Mouse (Mus musculus) intestine, embryonic 16.5 days (tissue): ENCODE results near the gene Slc4a8. TPM values are rescaled to one million over a fixed set of nuclear protein-coding genes. Genes with fewer than 3 reads are reported as not detected.

Experiments
- ATAC-seq: fragments of 200-750 bp; cut with Nextera tagmentation; 2 replicates; pipeline ENCODE4 v1.8.0; 2017; ENCODE audit warnings: moderate TSS enrichment, moderate library complexity
- H3K27ac ChIP-seq: fragments of 300-500 bp; sonication (generic); 2 replicates; pipeline ENCODE4 v1.5.1; 2014; ENCODE audit warnings: mild to moderate bottlenecking, low read length
- H3K27me3 ChIP-seq: fragments of 300-500 bp; sonication (generic); replicated peaks from 2 replicates; pipeline ENCODE4 v1.6.1; 2014; ENCODE audit warnings: low read length, control low read depth, mixed read lengths; ENCODE audit not compliant: control insufficient read depth, insufficient read depth
- H3K36me3 ChIP-seq: fragments of 300-500 bp; sonication (generic); 2 replicates; pipeline ENCODE4 v1.6.1; 2014; ENCODE audit warnings: low read length, control low read depth; ENCODE audit not compliant: control insufficient read depth, insufficient read depth
- H3K4me1 ChIP-seq: fragments of 300-500 bp; sonication (generic); 2 replicates; pipeline ENCODE4 v1.6.1; 2014; ENCODE audit warnings: low read length, control low read depth, mixed read lengths; ENCODE audit not compliant: control insufficient read depth, insufficient read depth
- H3K4me2 ChIP-seq: fragments of 300-500 bp; sonication (generic); 2 replicates; pipeline ENCODE4 v1.6.1; 2014; ENCODE audit warnings: low read depth, low read length, control low read depth
- H3K4me3 ChIP-seq: fragments of 300-500 bp; sonication (generic); 2 replicates; pipeline ENCODE4 v1.5.1; 2014; ENCODE audit warnings: mild to moderate bottlenecking, low read length
- H3K9ac ChIP-seq: fragments of 300-500 bp; sonication (generic); 2 replicates; pipeline ENCODE4 v1.6.1; 2014; ENCODE audit warnings: low read depth, low read length
- H3K9me3 ChIP-seq: fragments of 300-500 bp; sonication (generic); 2 replicates; pipeline ENCODE4 v1.6.1; 2016; ENCODE audit warnings: low read length, control low read depth; ENCODE audit not compliant: control insufficient read depth
- WGBS: fragments of 180-500 bp; shearing (Covaris S2); extraction: QIAGEN DNeasy Blood & Tissue Kit; methylation state at CpG from one replicate; pipeline ENCODE4 v1.1.7; 2014; 5-methylcytosine and 5-hydroxymethylcytosine counted together
- polyA plus RNA-seq: library from polyadenylated mRNA; unstranded; fragments of >200 nt; fragmentation: Nextera tagmentation; extraction: Ambion mirVana; gene quantifications from 2 replicates; pipeline ENCODE4 v1.2.1, GENCODE M21; 2015

Gene Slc4a8
- polyA plus RNA-seq, 1 experiment from 2014 or later: 3.2 TPM

DNA sequence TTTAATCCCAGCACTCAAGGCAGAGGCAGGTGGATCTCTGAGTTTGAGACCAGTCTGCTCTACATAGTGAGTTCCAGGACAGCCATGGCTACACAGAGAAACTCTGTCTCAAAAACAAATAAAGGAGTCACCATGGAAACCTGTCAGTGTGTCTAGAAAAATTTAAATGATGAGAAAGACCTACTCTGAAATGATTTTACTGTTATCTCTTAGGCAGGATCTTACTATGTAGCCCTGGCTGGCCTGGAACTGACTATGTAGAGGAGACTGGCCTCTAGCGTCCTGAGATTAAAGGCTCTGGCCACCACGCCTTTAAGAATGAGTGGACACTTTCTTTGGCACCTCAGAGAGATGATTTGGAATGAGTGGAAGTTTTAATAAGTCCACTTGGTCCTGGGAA is 9.1 kb upstream of the Slc4a8 start:
- ATAC-seq: no peak
- peaks cover 23% of the 10 kb centered on the region for H3K4me1 ChIP-seq
- H3K9me3 ChIP-seq: no peaks in the 10 kb centered on the region
- no peak overlapping the region for H3K4me2 ChIP-seq
- H3K27me3 ChIP-seq: no peaks in the 10 kb centered on the region
- WGBS: 60% methylated on average over 2 of the region's 2 CpGs
- no peaks in the 10 kb centered on the region for H3K36me3 ChIP-seq
- no peak overlapping the region for H3K4me3 ChIP-seq
- H3K27ac ChIP-seq: no peak overlapping the region
- H3K9ac ChIP-seq: no peak overlapping the region

DNA sequence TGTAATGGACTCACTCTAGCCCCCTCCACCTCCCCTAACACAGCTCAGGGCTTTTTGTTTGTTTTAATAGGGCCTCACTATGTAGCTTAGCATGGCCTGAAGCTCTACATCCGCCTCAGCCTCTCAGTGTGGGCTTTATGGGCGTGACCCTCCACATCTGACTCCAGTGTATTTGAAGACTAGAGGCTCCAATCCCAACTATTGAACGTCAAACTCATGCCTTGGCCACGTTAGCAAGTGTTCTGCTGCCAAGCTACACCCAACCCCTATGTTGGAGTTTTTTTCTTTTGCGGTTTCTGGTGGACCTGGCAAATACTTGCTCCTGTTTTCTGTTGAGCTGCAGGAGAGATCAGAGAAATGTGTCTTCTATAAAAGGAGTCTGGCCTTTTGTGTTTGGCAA is 8.5 kb upstream of the Slc4a8 start:
- Histone ChIP-seq H3K27me3 (no peaks in the 10 kb centered on the region), H3K27ac (no peak overlapping the region), H3K4me3 (no peak overlapping the region), H3K9me3 (no peaks in the 10 kb centered on the region), H3K9ac (no peak overlapping the region), H3K4me2 (no peak overlapping the region), H3K4me1 (peaks cover 18% of the 10 kb centered on the region), H3K36me3 (no peaks in the 10 kb centered on the region)
- no peak for ATAC-seq
- WGBS: 54% methylated on average over 5 of the region's 5 CpGs

DNA sequence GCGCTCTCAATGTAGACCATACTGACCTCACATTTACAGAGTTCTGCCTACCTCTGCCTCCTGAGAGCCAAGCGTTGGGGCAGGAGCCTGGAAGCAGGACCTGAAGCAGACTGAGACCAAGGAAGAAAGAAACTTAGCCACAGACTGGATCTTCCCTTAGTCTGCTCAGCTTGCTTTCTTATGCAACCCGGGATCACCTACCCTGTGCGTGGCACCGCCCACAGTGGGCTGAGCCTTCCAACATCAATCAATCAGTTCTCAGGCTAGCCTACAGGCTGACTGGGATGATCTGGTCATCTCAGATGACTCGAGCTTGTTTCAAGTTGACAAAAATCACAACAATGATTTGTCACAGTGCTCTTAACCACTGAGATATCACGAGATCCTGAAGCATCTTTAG is 7.5 kb upstream of the Slc4a8 start:
- no peaks in the 10 kb centered on the region for H3K36me3 ChIP-seq
- peaks cover 17% of the 10 kb centered on the region for H3K4me1 ChIP-seq
- no peaks in the 10 kb centered on the region for H3K9me3 ChIP-seq
- peak overlapping the region; percentile 83 for H3K27ac ChIP-seq
- no peaks in the 10 kb centered on the region for H3K27me3 ChIP-seq
- 50% methylated on average over 7 of the region's 7 CpGs for WGBS
- H3K4me3 ChIP-seq: no peak overlapping the region
- H3K9ac ChIP-seq: no peak overlapping the region
- no peak overlapping the region; the same call in 1 of the 2 replicates for H3K4me2 ChIP-seq
- no peak for ATAC-seq

DNA sequence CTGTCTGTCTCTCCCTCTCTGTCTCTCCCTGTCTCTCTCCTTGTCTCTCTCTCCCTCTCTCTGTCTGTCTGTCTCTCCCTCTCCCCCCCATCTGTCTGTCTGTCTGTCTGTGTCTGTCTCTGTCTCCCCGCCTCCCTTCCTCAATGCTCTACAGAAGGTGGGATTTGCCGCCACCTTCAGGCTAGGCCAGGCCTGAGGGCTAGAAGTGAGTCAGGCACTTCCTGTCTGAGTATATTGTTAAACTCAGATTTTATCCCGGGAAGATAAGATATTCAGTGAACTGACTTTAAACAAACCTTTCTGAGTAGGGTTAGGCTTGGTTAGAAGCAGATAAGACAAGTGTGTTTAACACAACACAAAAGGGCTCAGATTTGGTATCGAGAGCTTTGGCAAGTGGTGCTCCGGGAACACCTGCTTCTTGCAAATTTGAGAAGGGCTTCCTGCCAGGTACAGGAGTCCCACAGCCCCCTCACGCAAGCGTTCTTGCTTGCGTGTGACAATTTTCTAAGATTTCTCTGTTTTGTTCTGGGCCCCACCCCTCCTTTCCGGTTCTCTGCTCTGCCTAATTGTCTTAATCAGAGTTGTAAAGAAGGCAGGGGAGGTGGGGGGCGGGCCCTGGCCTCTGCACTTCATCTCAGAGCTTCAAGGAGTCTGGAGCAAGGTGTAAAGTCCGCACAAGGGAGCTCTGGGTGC is 6.6 kb upstream of the Slc4a8 start:
- peak; percentile 87 for ATAC-seq
- no peaks in the 10 kb centered on the region for H3K36me3 ChIP-seq
- H3K4me1 ChIP-seq: peaks cover 17% of the 10 kb centered on the region
- H3K27me3 ChIP-seq: no peaks in the 10 kb centered on the region
- peak overlapping the region; percentile 52 for H3K4me2 ChIP-seq
- no peaks in the 10 kb centered on the region for H3K9me3 ChIP-seq
- H3K9ac ChIP-seq: no peak overlapping the region; the same call in 1 of the 2 replicates
- no peak overlapping the region; the same call in 1 of the 2 replicates for H3K4me3 ChIP-seq
- H3K27ac ChIP-seq: peak overlapping the region; percentile 83
- 10% methylated on average over 11 of the region's 11 CpGs for WGBS

DNA sequence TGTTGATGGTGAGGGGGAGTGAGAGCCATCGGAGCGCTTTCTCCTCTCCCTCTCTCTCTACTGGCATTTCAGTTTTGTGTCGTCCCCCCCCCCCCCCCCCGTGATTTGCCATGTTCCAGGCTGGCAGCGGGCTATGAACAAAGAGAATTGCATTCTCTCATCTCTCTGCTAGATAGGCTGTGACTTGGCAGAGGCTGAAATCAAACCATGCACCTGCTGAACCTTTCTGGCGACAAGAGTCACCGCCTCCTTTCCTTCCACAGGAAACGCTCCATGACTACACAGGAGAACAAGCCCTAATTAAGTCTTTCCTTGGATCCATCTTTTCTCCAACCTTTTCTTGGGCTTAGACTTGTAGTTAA is 6.1 kb upstream of the Slc4a8 start:
- Histone ChIP-seq H3K27me3 (no peaks in the 10 kb centered on the region), H3K9ac (no peak overlapping the region; the same call in 1 of the 2 replicates), H3K27ac (peak overlapping the region; percentile 83), H3K4me1 (peaks cover 16% of the 10 kb centered on the region), H3K9me3 (no peaks in the 10 kb centered on the region), H3K4me3 (no peak overlapping the region), H3K36me3 (no peaks in the 10 kb centered on the region), H3K4me2 (peak overlapping the region; percentile 52)
- peak; percentile 22; the same call in 1 of the 2 replicates for ATAC-seq
- WGBS: 21% methylated on average over 8 of the region's 8 CpGs

DNA sequence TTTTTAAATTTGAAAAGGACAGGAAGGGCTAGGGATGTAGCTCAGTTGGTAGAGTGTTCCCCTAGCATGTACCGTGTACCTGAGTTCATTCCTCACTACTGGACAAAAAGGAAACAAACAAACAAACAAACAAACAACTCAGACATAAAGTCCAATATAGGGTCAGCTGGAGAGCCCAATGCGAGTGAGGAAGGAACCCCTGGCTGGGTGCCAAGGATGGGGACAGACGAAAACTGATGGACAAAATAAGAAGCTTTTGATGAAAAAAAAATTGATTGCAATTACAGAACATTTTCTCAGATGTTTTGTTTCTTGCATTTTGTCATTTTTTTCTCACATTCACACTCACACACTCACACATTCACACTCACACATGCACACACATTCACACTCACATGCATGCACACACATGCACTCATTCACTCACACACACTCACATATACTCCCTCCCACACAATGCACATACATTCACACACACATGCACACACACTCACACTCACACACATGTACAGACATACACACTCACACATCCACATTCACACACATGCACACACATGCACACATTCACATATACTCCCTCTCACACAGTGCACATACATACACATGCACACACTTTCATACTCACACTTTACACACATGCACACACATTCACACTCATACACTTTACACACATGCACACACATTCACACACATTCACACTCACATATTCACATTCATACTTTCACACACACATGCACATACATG is 5.5 kb upstream of the Slc4a8 start:
- Histone ChIP-seq H3K4me2 (no peak overlapping the region; the same call in 1 of the 2 replicates), H3K27ac (no peak overlapping the region; the same call in 1 of the 2 replicates), H3K4me3 (no peak overlapping the region), H3K36me3 (no peaks in the 10 kb centered on the region), H3K9me3 (no peaks in the 10 kb centered on the region), H3K4me1 (peaks cover 21% of the 10 kb centered on the region), H3K27me3 (no peaks in the 10 kb centered on the region), H3K9ac (no peak overlapping the region)
- 51% methylated on average over 3 of the region's 3 CpGs for WGBS
- ATAC-seq: no peak

DNA sequence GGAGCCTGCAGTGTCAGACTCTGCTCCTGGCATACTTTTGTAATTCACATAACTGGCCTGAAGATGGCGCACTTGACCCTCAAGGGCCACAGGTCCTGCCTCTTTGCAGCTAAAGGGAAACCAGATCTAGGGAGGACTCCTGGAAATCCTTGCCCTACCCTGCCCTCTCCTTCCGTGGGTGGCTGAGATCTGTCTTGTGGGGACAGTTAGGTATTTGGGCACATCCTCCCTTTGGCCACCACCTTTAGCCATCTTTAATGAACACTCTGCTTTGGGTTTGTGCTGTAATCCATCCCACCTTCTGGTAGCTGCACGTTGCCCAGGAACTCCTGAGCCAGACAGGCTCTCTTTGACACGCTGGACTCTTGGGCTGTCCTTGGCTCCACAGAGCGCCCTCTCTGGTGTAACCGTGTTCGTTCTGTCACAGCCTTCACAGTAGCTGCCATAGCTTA is 4.0 kb upstream of the Slc4a8 start:
- Histone ChIP-seq H3K4me2 (0 out of 2 replicates have a peak overlapping the region, but pooled peaks have one; percentile 2), H3K27ac (no peak overlapping the region), H3K4me3 (no peak overlapping the region), H3K9ac (peak overlapping the region; percentile 37; the same call in 1 of the 2 replicates), H3K9me3 (no peaks in the 10 kb centered on the region), H3K27me3 (no peaks in the 10 kb centered on the region), H3K36me3 (no peaks in the 10 kb centered on the region), H3K4me1 (peaks cover 29% of the 10 kb centered on the region)
- ATAC-seq: peak; percentile 24
- WGBS: 3% methylated on average over 7 of the region's 7 CpGs

DNA sequence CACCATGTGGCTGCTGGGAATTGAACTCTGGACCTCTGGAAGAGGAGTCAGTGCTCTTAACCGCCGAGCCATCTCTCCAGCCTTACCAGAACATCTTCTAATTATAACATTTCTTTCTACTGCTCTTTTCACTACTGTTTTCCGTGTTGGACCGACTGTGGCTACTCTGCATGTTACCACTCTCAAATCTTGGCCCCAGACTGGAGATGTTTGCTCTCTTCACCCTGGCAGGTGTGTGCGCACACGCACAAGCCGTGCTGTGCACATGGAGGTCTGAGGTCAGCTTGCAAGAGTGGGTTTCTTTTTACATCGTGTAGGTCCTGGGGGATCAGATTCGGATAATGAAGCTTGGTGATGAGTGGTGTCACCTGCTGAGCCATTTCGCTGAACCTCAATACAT is 2.3 kb upstream of the Slc4a8 start:
- Histone ChIP-seq H3K9me3 (no peaks in the 10 kb centered on the region), H3K4me1 (peaks cover 24% of the 10 kb centered on the region), H3K4me3 (no peak overlapping the region), H3K4me2 (no peak overlapping the region), H3K9ac (no peak overlapping the region), H3K27me3 (no peaks in the 10 kb centered on the region), H3K36me3 (no peaks in the 10 kb centered on the region), H3K27ac (no peak overlapping the region)
- ATAC-seq: no peak
- 85% methylated on average over 10 of the region's 10 CpGs for WGBS

DNA sequence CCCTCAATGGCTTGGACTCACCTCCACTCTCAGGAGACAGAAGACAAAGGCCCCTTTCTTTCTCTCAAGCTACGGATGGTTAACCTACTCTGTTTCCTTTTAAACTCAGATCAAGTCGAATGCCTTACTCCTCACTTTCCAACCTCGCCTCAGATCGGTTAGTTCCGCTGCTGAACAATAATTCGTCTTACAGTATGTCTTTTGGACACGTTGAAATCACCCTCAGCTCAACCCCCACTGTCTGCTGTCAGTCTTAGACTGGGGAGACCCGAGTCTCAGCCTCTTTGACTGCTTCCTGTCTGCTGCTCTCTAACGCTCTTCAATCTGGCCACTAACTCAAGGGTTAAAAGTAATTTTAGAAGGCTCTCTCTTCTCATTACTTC is 520 bp upstream of the Slc4a8 start:
- peaks cover 4% of the 10 kb centered on the region; the same call in 1 of the 2 replicates for H3K27me3 ChIP-seq
- H3K4me2 ChIP-seq: peak overlapping the region; percentile 97
- H3K36me3 ChIP-seq: no peaks in the 10 kb centered on the region
- H3K9ac ChIP-seq: peak overlapping the region; percentile 39; the same call in 1 of the 2 replicates
- ATAC-seq: no peak
- peaks cover 15% of the 10 kb centered on the region for H3K4me1 ChIP-seq
- no peaks in the 10 kb centered on the region for H3K9me3 ChIP-seq
- peak overlapping the region; percentile 30 for H3K27ac ChIP-seq
- WGBS: 15% methylated on average over 9 of the region's 9 CpGs
- H3K4me3 ChIP-seq: peak overlapping the region; percentile 68
